In genomic region chr13:60268256-60268655, GRCm38 (mm10) we compare ENCODE assay signal across 17 mouse cellular contexts.
DNase-seq lines count a peak whose midpoint lies in the region; ATAC-seq lines count a peak whose summit lies in the region.
"Had no signal": no experiment of that assay in that cellular context is flagged by ENCODE, and none has a peak within 500 bp of the region (broad histone marks: within the 10 kb centered on the region; RNA-seq: fewer than 3 reads in every experiment).

No protein-coding gene starts in this region.

- 83% methylated on average over 11 of the region's 11 CpGs for WGBS in hindbrain, embryonic 13.5 days
- WGBS in hindbrain, embryonic 11.5 days: 75% methylated on average over 11 of the region's 11 CpGs
- 70% methylated on average over 11 of the region's 11 CpGs for WGBS in embryonic facial prominence, embryonic 14.5 days
- 16% methylated on average over 11 of the region's 11 CpGs for whole genome bisulfite sequencing in limb, embryonic 13.5 days

- H3K4me2 ChIP-seq in hindbrain, embryonic 13.5 days: no peak overlapping the region
- no peak overlapping the region for H3K4me2 ChIP-seq in hindbrain, embryonic 11.5 days (replicated peaks; ENCODE audit: low read depth, low read length)
- H3K4me2 ChIP-seq in embryonic facial prominence, embryonic 14.5 days (ENCODE audit: low read depth, low read length): 0 out of 2 replicates have a peak overlapping the region, but pooled peaks have one; percentile 16
- H3K4me2 ChIP-seq in limb, embryonic 13.5 days (replicated peaks): peak overlapping the region; percentile 55
- H3K4me2 ChIP-seq: heart, embryonic 12.5 days; liver, embryonic 15.5 days; midbrain, embryonic 15.5 days had no signal

- H3K4me3 ChIP-seq in hindbrain, embryonic 13.5 days: no peak overlapping the region
- no peak overlapping the region for H3K4me3 ChIP-seq in hindbrain, embryonic 11.5 days (ENCODE audit: low read depth, low read length)
- no peak overlapping the region for H3K4me3 ChIP-seq in embryonic facial prominence, embryonic 14.5 days (ENCODE audit: low read depth, low read length)
- H3K4me3 ChIP-seq in limb, embryonic 13.5 days: peak overlapping the region; percentile 22
- H3K4me3 ChIP-seq: heart, embryonic 12.5 days; liver, embryonic 15.5 days; midbrain, embryonic 15.5 days had no signal

- no peaks in the 10 kb centered on the region for H3K36me3 ChIP-seq in hindbrain, embryonic 13.5 days
- H3K36me3 ChIP-seq in hindbrain, embryonic 11.5 days (ENCODE audit: control insufficient read depth, insufficient read depth, low read length): no peaks in the 10 kb centered on the region
- H3K36me3 ChIP-seq in embryonic facial prominence, embryonic 14.5 days (ENCODE audit: control insufficient read depth, insufficient read depth, low read length): no peaks in the 10 kb centered on the region
- no peaks in the 10 kb centered on the region for H3K36me3 ChIP-seq in limb, embryonic 13.5 days
- H3K36me3 ChIP-seq: heart, embryonic 12.5 days; liver, embryonic 15.5 days; midbrain, embryonic 15.5 days had no signal

- H3K27ac ChIP-seq in hindbrain, embryonic 13.5 days: peak overlapping the region; percentile 58; the same call in 1 of the 2 replicates
- no peak overlapping the region for H3K27ac ChIP-seq in hindbrain, embryonic 11.5 days (ENCODE audit: low read depth, low read length)
- H3K27ac ChIP-seq in embryonic facial prominence, embryonic 14.5 days (replicated peaks; ENCODE audit: low read depth, low read length): peak overlapping the region; percentile 63
- peak overlapping the region; percentile 83 for H3K27ac ChIP-seq in limb, embryonic 13.5 days
- H3K27ac ChIP-seq: liver, embryonic 15.5 days; midbrain, embryonic 15.5 days had no signal

- H3K9ac ChIP-seq in hindbrain, embryonic 13.5 days: no peak overlapping the region
- no peak overlapping the region for H3K9ac ChIP-seq in hindbrain, embryonic 11.5 days (ENCODE audit: low read depth, low read length)
- H3K9ac ChIP-seq in embryonic facial prominence, embryonic 14.5 days (ENCODE audit: low read depth, low read length): no peak overlapping the region; the same call in 1 of the 2 replicates
- no peak overlapping the region for H3K9ac ChIP-seq in limb, embryonic 13.5 days
- H3K9ac ChIP-seq: heart, embryonic 12.5 days; liver, embryonic 15.5 days; midbrain, embryonic 15.5 days had no signal

- no peaks in the 10 kb centered on the region for H3K9me3 ChIP-seq in hindbrain, embryonic 13.5 days
- H3K9me3 ChIP-seq in hindbrain, embryonic 11.5 days (ENCODE audit: control insufficient read depth, low read length): no peaks in the 10 kb centered on the region
- H3K9me3 ChIP-seq in embryonic facial prominence, embryonic 14.5 days (ENCODE audit: control insufficient read depth, low read length): no peaks in the 10 kb centered on the region
- H3K9me3 ChIP-seq in limb, embryonic 13.5 days: peaks cover 3% of the 10 kb centered on the region; the same call in 1 of the 2 replicates
- H3K9me3 ChIP-seq: liver, embryonic 15.5 days; midbrain, embryonic 15.5 days had no signal

- H3K4me1 ChIP-seq in hindbrain, embryonic 13.5 days (replicated peaks): peaks cover 19% of the 10 kb centered on the region
- no peaks in the 10 kb centered on the region; the same call in 1 of the 2 replicates for H3K4me1 ChIP-seq in hindbrain, embryonic 11.5 days (replicated peaks; ENCODE audit: control insufficient read depth, insufficient read depth, low read length)
- peaks cover 25% of the 10 kb centered on the region for H3K4me1 ChIP-seq in embryonic facial prominence, embryonic 14.5 days (ENCODE audit: control insufficient read depth, insufficient read depth, low read length)
- H3K4me1 ChIP-seq in limb, embryonic 13.5 days: peaks cover 62% of the 10 kb centered on the region
- H3K4me1 ChIP-seq: liver, embryonic 15.5 days had no signal

- no peaks in the 10 kb centered on the region for H3K27me3 ChIP-seq in hindbrain, embryonic 13.5 days
- no peaks in the 10 kb centered on the region for H3K27me3 ChIP-seq in hindbrain, embryonic 11.5 days (ENCODE audit: control insufficient read depth, insufficient read depth, low read length)
- no peaks in the 10 kb centered on the region for H3K27me3 ChIP-seq in embryonic facial prominence, embryonic 14.5 days (replicated peaks; ENCODE audit: control insufficient read depth, insufficient read depth, low read length)
- H3K27me3 ChIP-seq in limb, embryonic 13.5 days: no peaks in the 10 kb centered on the region
- H3K27me3 ChIP-seq: heart, embryonic 12.5 days; liver, embryonic 15.5 days; midbrain, embryonic 15.5 days had no signal

- no peak for ATAC-seq in hindbrain, embryonic 13.5 days (ENCODE audit: low FRiP score)
- ATAC-seq in hindbrain, embryonic 11.5 days (ENCODE audit: low FRiP score): no peak
- no peak for ATAC-seq in embryonic facial prominence, embryonic 14.5 days (ENCODE audit: low read depth)
- ATAC-seq in limb, embryonic 13.5 days (ENCODE audit: low FRiP score, low read depth): peak; percentile 17; the same call in 1 of the 2 replicates
- ATAC-seq: activated CD4-positive, CD25-positive, alpha-beta regulatory T cell, adult 4 months had no signal

- no peak for DNase-seq in hindbrain, embryonic 11.5 days (ENCODE audit: low spot score)
- DNase-seq in R1 (ENCODE audit: low read depth, low spot score): peak; percentile 23
- DNase-seq in embryonic facial prominence, embryonic 14.5 days (ENCODE audit: low spot score): no peak
- no peak for DNase-seq in left cerebral cortex, adult 9 months (ENCODE audit: low spot score in 2 of 2)
- DNase-seq in cerebellum, postnatal 36 days: no peak
- DNase-seq in layer of hippocampus, adult 9-10 months (ENCODE audit: low spot score): no peak
- DNase-seq: adrenal gland, postnatal 36 days; cerebellum, adult 8-10 months; gastrocnemius, postnatal 36 days; layer of hippocampus, postnatal 36 days; thymus, postnatal 14 days had no signal

Comparison
In these comparisons a context has a peak if more than half of its experiments do, and no peak if none do; other contexts are left out.
1. H3K4me2 ChIP-seq: peak in embryonic facial prominence, embryonic 14.5 days (single experiment) and limb, embryonic 13.5 days (single experiment); none in hindbrain, embryonic 13.5 days (single experiment) and hindbrain, embryonic 11.5 days (single experiment).